10 mouse cellular contexts compared by ENCODE assay signal in genomic region chr6:127181296-127181695, GRCm38 (mm10). TPM values are rescaled to one million over a fixed set of nuclear protein-coding genes. Genes with fewer than 3 reads are reported as not detected.
DNase-seq lines count a peak whose midpoint lies in the region; ATAC-seq and TF ChIP-seq lines count a peak whose summit lies in the region.
"Had no signal": no experiment of that assay in that cellular context is flagged by ENCODE, and none has a peak within 500 bp of the region (broad histone marks: within the 10 kb centered on the region; RNA-seq: fewer than 3 reads in every experiment).

No protein-coding gene starts in this region.

- no peak for TF ChIP-seq POLR2A in lung, adult 2 months (IDR thresholded peaks at IDR 0.05; ENCODE audit: borderline replicate concordance, extremely low read depth, low read depth, low read length)

- H3K9me3 ChIP-seq in forebrain, postnatal 0 days (ENCODE audit: low read length) = no peaks in the 10 kb centered on the region
- no peaks in the 10 kb centered on the region for H3K9me3 ChIP-seq in forebrain, embryonic 15.5 days
- no peaks in the 10 kb centered on the region for H3K9me3 ChIP-seq in midbrain, embryonic 13.5 days
- H3K9me3 ChIP-seq in midbrain, embryonic 15.5 days = no peaks in the 10 kb centered on the region

- no peak overlapping the region for H3K27ac ChIP-seq in forebrain, postnatal 0 days (ENCODE audit: low read depth, low read length)
- no peak overlapping the region for H3K27ac ChIP-seq in forebrain, embryonic 15.5 days (replicated peaks)
- no peak overlapping the region for H3K27ac ChIP-seq in midbrain, embryonic 13.5 days
- H3K27ac ChIP-seq in midbrain, embryonic 15.5 days = no peak overlapping the region
- H3K27ac ChIP-seq: liver, embryonic 14.5 days had no signal

- H3K4me2 ChIP-seq in forebrain, postnatal 0 days (ENCODE audit: low read depth) = no peak overlapping the region
- H3K4me2 ChIP-seq in forebrain, embryonic 15.5 days (replicated peaks) = no peak overlapping the region
- no peak overlapping the region for H3K4me2 ChIP-seq in midbrain, embryonic 13.5 days (replicated peaks)
- no peak overlapping the region for H3K4me2 ChIP-seq in midbrain, embryonic 15.5 days

- DNase-seq in forebrain, postnatal 0 days = no peak
- DNase-seq in heart, postnatal 4 days = peak; percentile 61
- peak; percentile 31 for DNase-seq in right cerebral cortex, postnatal 14 days
- DNase-seq in lung, adult 2 months = no peak
- DNase-seq: adrenal gland, adult 2 months had no signal

- H3K9ac ChIP-seq in forebrain, postnatal 0 days = no peak overlapping the region
- no peak overlapping the region for H3K9ac ChIP-seq in forebrain, embryonic 15.5 days (replicated peaks)
- no peak overlapping the region; the same call in 1 of the 2 replicates for H3K9ac ChIP-seq in midbrain, embryonic 13.5 days (replicated peaks)
- no peak overlapping the region for H3K9ac ChIP-seq in midbrain, embryonic 15.5 days
- H3K9ac ChIP-seq: liver, embryonic 14.5 days had no signal

- WGBS in forebrain, postnatal 0 days = 61% methylated on average over 12 of the region's 12 CpGs
- 68% methylated on average over 12 of the region's 12 CpGs for WGBS in forebrain, embryonic 15.5 days
- WGBS in midbrain, embryonic 13.5 days = 76% methylated on average over 12 of the region's 12 CpGs
- 76% methylated on average over 12 of the region's 12 CpGs for WGBS in midbrain, embryonic 15.5 days
- 80% methylated on average over 12 of the region's 12 CpGs for WGBS in lung, adult 2 months

- no peaks in the 10 kb centered on the region for H3K4me1 ChIP-seq in forebrain, postnatal 0 days (ENCODE audit: insufficient read depth)
- H3K4me1 ChIP-seq in forebrain, embryonic 15.5 days = peaks cover 5% of the 10 kb centered on the region
- H3K4me1 ChIP-seq in midbrain, embryonic 13.5 days (replicated peaks) = peaks cover 32% of the 10 kb centered on the region
- peaks cover 4% of the 10 kb centered on the region; the same call in 1 of the 2 replicates for H3K4me1 ChIP-seq in midbrain, embryonic 15.5 days
- H3K4me1 ChIP-seq in lung, adult 2 months (ENCODE audit: control insufficient read depth, insufficient read depth, low read length) = no peaks in the 10 kb centered on the region

- peak; percentile 51 for ATAC-seq in forebrain, postnatal 0 days
- ATAC-seq in forebrain, embryonic 15.5 days (replicated peaks) = no peak
- ATAC-seq in midbrain, embryonic 13.5 days = 0 out of 2 replicates have a peak, but pooled peaks have one; percentile 4
- ATAC-seq in midbrain, embryonic 15.5 days (replicated peaks) = no peak
- ATAC-seq in activated CD4-positive, CD25-positive, alpha-beta regulatory T cell, adult 4 months = no peak

- TF ChIP-seq CTCF in forebrain, postnatal 0 days (IDR thresholded peaks at IDR 0.05; ENCODE audit: low read depth) = no peak
- TF ChIP-seq CTCF in lung, adult 2 months (IDR thresholded peaks at IDR 0.05; ENCODE audit: insufficient read depth, low read length) = no peak

- H3K27me3 ChIP-seq in forebrain, postnatal 0 days (ENCODE audit: insufficient read depth, low read length) = no peaks in the 10 kb centered on the region
- no peaks in the 10 kb centered on the region for H3K27me3 ChIP-seq in forebrain, embryonic 15.5 days
- peaks cover 3% of the 10 kb centered on the region; the same call in 1 of the 2 replicates for H3K27me3 ChIP-seq in midbrain, embryonic 13.5 days
- no peaks in the 10 kb centered on the region for H3K27me3 ChIP-seq in midbrain, embryonic 15.5 days (replicated peaks)

- H3K36me3 ChIP-seq in forebrain, postnatal 0 days (ENCODE audit: insufficient read depth) = no peaks in the 10 kb centered on the region
- no peaks in the 10 kb centered on the region for H3K36me3 ChIP-seq in forebrain, embryonic 15.5 days
- H3K36me3 ChIP-seq in midbrain, embryonic 13.5 days = no peaks in the 10 kb centered on the region
- H3K36me3 ChIP-seq in midbrain, embryonic 15.5 days (replicated peaks) = no peaks in the 10 kb centered on the region

- no peak overlapping the region for H3K4me3 ChIP-seq in forebrain, postnatal 0 days (ENCODE audit: low read depth, low read length)
- no peak overlapping the region for H3K4me3 ChIP-seq in forebrain, embryonic 15.5 days
- no peak overlapping the region for H3K4me3 ChIP-seq in midbrain, embryonic 13.5 days (replicated peaks)
- no peak overlapping the region for H3K4me3 ChIP-seq in midbrain, embryonic 15.5 days
- no peak overlapping the region for H3K4me3 ChIP-seq in lung, adult 2 months (replicated peaks; ENCODE audit: extremely low read depth, low read depth, low read length)

RNA-seq across cellular contexts. Expression of gene Ccnd2, which starts 29.3 kb away (rescaled TPM):
- 31.4 and 44.1 TPM in 2 replicates for total RNA-seq in forebrain, postnatal 0 days (2014; rRNA removed)
- polyA plus RNA-seq in forebrain, postnatal 0 days (2015; fragmentation: Nextera tagmentation; extraction: Ambion mirVana) = 430 and 467 TPM in 2 replicates
- polyA plus RNA-seq in forebrain, embryonic 15.5 days (2015; fragmentation: Nextera tagmentation; extraction: Ambion mirVana) = 1,282 and 1,421 TPM in 2 replicates
- polyA plus RNA-seq in midbrain, embryonic 13.5 days (2015; fragmentation: Nextera tagmentation; extraction: Ambion mirVana) = 700 and 837 TPM in 2 replicates
- polyA plus RNA-seq in midbrain, embryonic 15.5 days (2015; fragmentation: Nextera tagmentation; extraction: Ambion mirVana) = 320 and 370 TPM in 2 replicates
- total RNA-seq in heart, postnatal 4 days (2021) = 100 to 1,000 TPM; 282 to 291 TPM
- 100 to 1,000 TPM; 863 to 906 TPM for polyA plus RNA-seq in activated CD4-positive, CD25-positive, alpha-beta regulatory T cell, adult 4 months (2017; shearing (Covaris generic))
- 47.8 and 51.0 TPM in 2 replicates for polyA plus RNA-seq in lung, adult 2 months (2012; rRNA removed)

Comparison
In these comparisons a context has a peak if more than half of its experiments do, and no peak if none do; other contexts are left out.
1. ATAC-seq: peak in forebrain, postnatal 0 days (single experiment) and midbrain, embryonic 13.5 days (single experiment); none in forebrain, embryonic 15.5 days (single experiment), midbrain, embryonic 15.5 days (single experiment) and activated CD4-positive, CD25-positive, alpha-beta regulatory T cell, adult 4 months (single experiment).
2. DNase-seq: peak in heart, postnatal 4 days (single experiment) and right cerebral cortex, postnatal 14 days (single experiment); none in forebrain, postnatal 0 days (single experiment) and lung, adult 2 months (single experiment).